Mouse (Mus musculus): ENCODE data around the gene Slc25a21. TPM values are rescaled to one million over a fixed set of nuclear protein-coding genes. Genes with fewer than 3 reads are reported as not detected.

The Slc25a21 gene
- polyA plus RNA-seq, 1 experiment from 2014 or later: 0.23 TPM

GRCm38 (mm10) chr12:56798641-56799415, 398.4 kb downstream of the Slc25a21 start:
- H3K4me2 ChIP-seq (ENCODE audit: low read depth, low read length): no peak overlapping the region
- H3K9ac ChIP-seq (replicated peaks; ENCODE audit: low read depth, low read length): no peak overlapping the region
- WGBS: 56% methylated on average over 6 of the region's 6 CpGs
- H3K27me3 ChIP-seq (ENCODE audit: control insufficient read depth, insufficient read depth, low read length): no peaks in the 10 kb centered on the region
- no peak overlapping the region for H3K27ac ChIP-seq (ENCODE audit: low read depth, low read length)
- no peaks in the 10 kb centered on the region for H3K36me3 ChIP-seq (ENCODE audit: control insufficient read depth, insufficient read depth, low read length)
- no peak for ATAC-seq (ENCODE audit: low read depth)
- no peak overlapping the region for H3K4me3 ChIP-seq (ENCODE audit: low read depth, low read length)
- no peaks in the 10 kb centered on the region for H3K4me1 ChIP-seq (ENCODE audit: control insufficient read depth, insufficient read depth, low read length)
- H3K9me3 ChIP-seq (ENCODE audit: control insufficient read depth, low read length): no peaks in the 10 kb centered on the region

GRCm38 (mm10) chr12:56789236-56789635, 408.0 kb downstream of the Slc25a21 start:
- H3K27ac ChIP-seq (ENCODE audit: low read depth, low read length): no peak overlapping the region
- WGBS: 74% methylated on average over 4 of the region's 4 CpGs
- H3K4me2 ChIP-seq (ENCODE audit: low read depth, low read length): no peak overlapping the region
- no peak for ATAC-seq (ENCODE audit: low read depth)
- no peaks in the 10 kb centered on the region for H3K27me3 ChIP-seq (ENCODE audit: control insufficient read depth, insufficient read depth, low read length)
- H3K4me3 ChIP-seq (ENCODE audit: low read depth, low read length): no peak overlapping the region
- H3K9me3 ChIP-seq (ENCODE audit: control insufficient read depth, low read length): no peaks in the 10 kb centered on the region
- H3K9ac ChIP-seq (replicated peaks; ENCODE audit: low read depth, low read length): no peak overlapping the region
- H3K36me3 ChIP-seq (ENCODE audit: control insufficient read depth, insufficient read depth, low read length): no peaks in the 10 kb centered on the region
- H3K4me1 ChIP-seq (ENCODE audit: control insufficient read depth, insufficient read depth, low read length): no peaks in the 10 kb centered on the region

GRCm38 (mm10) chr12:56785250-56785649, 412.0 kb downstream of the Slc25a21 start:
- H3K4me1 ChIP-seq (ENCODE audit: control insufficient read depth, insufficient read depth, low read length): no peaks in the 10 kb centered on the region
- 73% methylated on average over 1 of the region's 1 CpGs for WGBS
- H3K4me2 ChIP-seq (ENCODE audit: low read depth, low read length): no peak overlapping the region
- no peak for ATAC-seq (ENCODE audit: low read depth)
- no peaks in the 10 kb centered on the region for H3K9me3 ChIP-seq (ENCODE audit: control insufficient read depth, low read length)
- H3K36me3 ChIP-seq (ENCODE audit: control insufficient read depth, insufficient read depth, low read length): no peaks in the 10 kb centered on the region
- H3K27ac ChIP-seq (ENCODE audit: low read depth, low read length): no peak overlapping the region
- H3K4me3 ChIP-seq (ENCODE audit: low read depth, low read length): no peak overlapping the region
- H3K9ac ChIP-seq (replicated peaks; ENCODE audit: low read depth, low read length): no peak overlapping the region
- H3K27me3 ChIP-seq (ENCODE audit: control insufficient read depth, insufficient read depth, low read length): no peaks in the 10 kb centered on the region

GRCm38 (mm10) chr12:56781196-56781595, 416.1 kb downstream of the Slc25a21 start:
- Histone ChIP-seq H3K27ac (ENCODE audit: low read depth, low read length) (no peak overlapping the region), H3K4me1 (ENCODE audit: control insufficient read depth, insufficient read depth, low read length) (no peaks in the 10 kb centered on the region), H3K27me3 (ENCODE audit: control insufficient read depth, insufficient read depth, low read length) (no peaks in the 10 kb centered on the region), H3K4me2 (ENCODE audit: low read depth, low read length) (no peak overlapping the region), H3K4me3 (ENCODE audit: low read depth, low read length) (no peak overlapping the region), H3K9me3 (ENCODE audit: control insufficient read depth, low read length) (no peaks in the 10 kb centered on the region), H3K9ac (replicated peaks; ENCODE audit: low read depth, low read length) (no peak overlapping the region), H3K36me3 (ENCODE audit: control insufficient read depth, insufficient read depth, low read length) (no peaks in the 10 kb centered on the region)
- 81% methylated on average over 5 of the region's 5 CpGs for WGBS
- ATAC-seq (ENCODE audit: low read depth): no peak

- no peaks in the 10 kb centered on the region for H3K4me1 ChIP-seq (ENCODE audit: control insufficient read depth, insufficient read depth, low read length)
- WGBS: 86% methylated on average over 3 of the region's 3 CpGs
- H3K27ac ChIP-seq (ENCODE audit: low read depth, low read length): no peak overlapping the region
- no peaks in the 10 kb centered on the region for H3K36me3 ChIP-seq (ENCODE audit: control insufficient read depth, insufficient read depth, low read length)
- no peak overlapping the region for H3K9ac ChIP-seq (replicated peaks; ENCODE audit: low read depth, low read length)
- H3K4me3 ChIP-seq (ENCODE audit: low read depth, low read length): no peak overlapping the region
- H3K9me3 ChIP-seq (ENCODE audit: control insufficient read depth, low read length): no peaks in the 10 kb centered on the region
- H3K4me2 ChIP-seq (ENCODE audit: low read depth, low read length): no peak overlapping the region
- H3K27me3 ChIP-seq (ENCODE audit: control insufficient read depth, insufficient read depth, low read length): no peaks in the 10 kb centered on the region
- ATAC-seq (ENCODE audit: low read depth): no peak
Measured at GRCm38 (mm10) chr12:56779621-56780020, 417.7 kb downstream of the Slc25a21 start.

- Histone ChIP-seq H3K27ac (ENCODE audit: low read depth, low read length) (no peak overlapping the region), H3K9ac (replicated peaks; ENCODE audit: low read depth, low read length) (no peak overlapping the region), H3K4me3 (ENCODE audit: low read depth, low read length) (no peak overlapping the region), H3K9me3 (ENCODE audit: control insufficient read depth, low read length) (no peaks in the 10 kb centered on the region), H3K4me1 (ENCODE audit: control insufficient read depth, insufficient read depth, low read length) (no peaks in the 10 kb centered on the region), H3K36me3 (ENCODE audit: control insufficient read depth, insufficient read depth, low read length) (no peaks in the 10 kb centered on the region), H3K27me3 (ENCODE audit: control insufficient read depth, insufficient read depth, low read length) (no peaks in the 10 kb centered on the region), H3K4me2 (ENCODE audit: low read depth, low read length) (no peak overlapping the region)
- 77% methylated on average over 6 of the region's 6 CpGs for WGBS
- ATAC-seq (ENCODE audit: low read depth): no peak
Measured at GRCm38 (mm10) chr12:56773941-56774340, 423.3 kb downstream of the Slc25a21 start.

GRCm38 (mm10) chr12:56769421-56769820, 427.9 kb downstream of the Slc25a21 start:
- no peak overlapping the region for H3K27ac ChIP-seq (ENCODE audit: low read depth, low read length)
- H3K36me3 ChIP-seq (ENCODE audit: control insufficient read depth, insufficient read depth, low read length): no peaks in the 10 kb centered on the region
- WGBS: 77% methylated on average over 5 of the region's 5 CpGs

GRCm38 (mm10) chr12:56767474-56767873, 429.8 kb downstream of the Slc25a21 start:
- H3K4me3 ChIP-seq (ENCODE audit: low read depth, low read length): no peak overlapping the region
- no peaks in the 10 kb centered on the region for H3K36me3 ChIP-seq (ENCODE audit: control insufficient read depth, insufficient read depth, low read length)
- H3K9ac ChIP-seq (replicated peaks; ENCODE audit: low read depth, low read length): no peak overlapping the region
- H3K4me2 ChIP-seq (ENCODE audit: low read depth, low read length): no peak overlapping the region
- H3K4me1 ChIP-seq (ENCODE audit: control insufficient read depth, insufficient read depth, low read length): no peaks in the 10 kb centered on the region
- WGBS: 85% methylated on average over 6 of the region's 6 CpGs
- H3K27ac ChIP-seq (ENCODE audit: low read depth, low read length): no peak overlapping the region
- H3K9me3 ChIP-seq (ENCODE audit: control insufficient read depth, low read length): no peaks in the 10 kb centered on the region
- ATAC-seq (ENCODE audit: low read depth): no peak
- no peaks in the 10 kb centered on the region for H3K27me3 ChIP-seq (ENCODE audit: control insufficient read depth, insufficient read depth, low read length)

More at GRCm38 (mm10) chr12:56769421-56769820, 427.9 kb downstream of the Slc25a21 start:
- Histone ChIP-seq H3K27me3 (ENCODE audit: control insufficient read depth, insufficient read depth, low read length) (no peaks in the 10 kb centered on the region), H3K9me3 (ENCODE audit: control insufficient read depth, low read length) (no peaks in the 10 kb centered on the region), H3K4me3 (ENCODE audit: low read depth, low read length) (no peak overlapping the region), H3K4me2 (ENCODE audit: low read depth, low read length) (no peak overlapping the region), H3K9ac (replicated peaks; ENCODE audit: low read depth, low read length) (no peak overlapping the region), H3K4me1 (ENCODE audit: control insufficient read depth, insufficient read depth, low read length) (no peaks in the 10 kb centered on the region)
- no peak for ATAC-seq (ENCODE audit: low read depth)

GRCm38 (mm10) chr12:56737104-56737503, 460.2 kb downstream of the Slc25a21 start:
- no peaks in the 10 kb centered on the region for H3K36me3 ChIP-seq (ENCODE audit: control insufficient read depth, insufficient read depth, low read length)
- no peaks in the 10 kb centered on the region for H3K27me3 ChIP-seq (ENCODE audit: control insufficient read depth, insufficient read depth, low read length)
- 93% methylated on average over 4 of the region's 4 CpGs for WGBS
- no peaks in the 10 kb centered on the region for H3K9me3 ChIP-seq (ENCODE audit: control insufficient read depth, low read length)
- H3K9ac ChIP-seq (replicated peaks; ENCODE audit: low read depth, low read length): no peak overlapping the region
- no peaks in the 10 kb centered on the region for H3K4me1 ChIP-seq (ENCODE audit: control insufficient read depth, insufficient read depth, low read length)
- no peak overlapping the region for H3K4me2 ChIP-seq (ENCODE audit: low read depth, low read length)
- no peak overlapping the region for H3K4me3 ChIP-seq (ENCODE audit: low read depth, low read length)
- no peak overlapping the region for H3K27ac ChIP-seq (ENCODE audit: low read depth, low read length)
- no peak for ATAC-seq (ENCODE audit: low read depth)

Measured in neural tube, embryonic 14.5 days (tissue).